Mouse (Mus musculus): ENCODE results near the gene Abcc8. TPM values are rescaled to one million over a fixed set of nuclear protein-coding genes. Genes with fewer than 3 reads are reported as not detected.

The Abcc8 gene
- polyA plus RNA-seq, 2 experiments, result 0.13 TPM

DNA sequence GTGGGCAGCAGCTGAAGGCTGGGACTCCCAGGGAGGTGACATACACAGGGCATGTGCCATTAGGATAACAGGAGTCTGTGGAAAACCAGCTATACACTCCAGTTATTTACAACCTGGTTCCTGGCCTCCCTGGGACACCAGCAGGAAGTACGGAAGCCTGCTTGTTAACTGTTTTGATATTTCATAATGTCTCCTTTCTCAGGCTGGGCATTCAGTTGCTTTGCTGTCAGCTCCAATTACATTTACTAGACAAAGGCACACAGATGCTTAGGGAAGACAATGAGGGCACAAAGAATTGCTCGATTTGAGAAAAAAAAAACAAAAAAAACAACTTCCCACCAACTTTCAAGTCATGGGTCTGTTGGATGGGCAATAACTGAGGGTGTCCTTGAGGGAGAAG, 36.6 kb upstream of the Abcc8 start:
- no peaks in the 10 kb centered on the region for H3K36me3 ChIP-seq (replicated peaks; ENCODE audit: control insufficient read depth, insufficient read depth, low read depth)
- H3K27ac ChIP-seq, result no peak overlapping the region
- H3K4me2 ChIP-seq (ENCODE audit: low read depth), result no peak overlapping the region
- no peaks in the 10 kb centered on the region for H3K9me3 ChIP-seq (ENCODE audit: control insufficient read depth, low read length)
- no peak for TF ChIP-seq EP300 (IDR thresholded peaks at IDR 0.05; ENCODE audit: low read depth)
- TF ChIP-seq CTCF (IDR thresholded peaks at IDR 0.05; ENCODE audit: low read depth), result no peak
- H3K4me3 ChIP-seq (ENCODE audit: insufficient read depth in 1 of 2, low read depth in 2 of 2, low read length in 2 of 2), result no peak overlapping the region
- no peaks in the 10 kb centered on the region for H3K4me1 ChIP-seq (replicated peaks; ENCODE audit: control insufficient read depth in 2 of 2, insufficient read depth in 2 of 2, low read length in 1 of 2)
- ATAC-seq (ENCODE audit: insufficient read depth) (no peak), DNase-seq (ENCODE audit: low read depth in 3 of 3, low spot score in 3 of 3) (no peak)
- H3K27me3 ChIP-seq (ENCODE audit: control insufficient read depth, insufficient read depth, low read length), result no peaks in the 10 kb centered on the region
- WGBS (ENCODE audit: insufficient replicate concordance), result 53% methylated on average over 2 of the region's 2 CpGs
- no peak overlapping the region for H3K9ac ChIP-seq (replicated peaks)

DNA sequence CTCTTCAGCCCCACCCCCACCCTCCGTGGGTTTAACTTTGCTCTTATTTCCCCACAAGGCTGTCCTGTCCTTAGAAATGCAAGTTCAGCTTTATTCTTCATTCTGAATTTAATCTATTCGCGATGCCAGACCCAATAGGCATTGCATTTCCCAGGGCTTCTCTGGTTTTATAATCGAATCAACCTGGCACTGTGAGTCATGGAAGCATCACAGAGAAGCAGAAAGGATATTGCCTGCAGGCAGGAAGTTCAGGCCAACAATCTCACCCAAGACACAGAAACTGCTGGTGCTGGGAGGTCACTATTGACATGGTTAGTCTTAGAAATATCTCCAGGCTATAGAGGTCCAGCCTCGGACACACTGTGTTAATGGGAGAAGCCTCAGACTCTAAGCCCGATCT, 30.4 kb upstream of the Abcc8 start:
- Histone ChIP-seq H3K27me3 (ENCODE audit: control insufficient read depth, insufficient read depth, low read length) (no peaks in the 10 kb centered on the region), H3K36me3 (replicated peaks; ENCODE audit: control insufficient read depth, insufficient read depth, low read depth) (no peaks in the 10 kb centered on the region), H3K4me1 (replicated peaks; ENCODE audit: control insufficient read depth in 2 of 2, insufficient read depth in 2 of 2, low read length in 1 of 2) (no peaks in the 10 kb centered on the region), H3K9ac (replicated peaks) (no peak overlapping the region), H3K4me2 (ENCODE audit: low read depth) (no peak overlapping the region), H3K4me3 (ENCODE audit: insufficient read depth in 1 of 2, low read depth in 2 of 2, low read length in 2 of 2) (no peak overlapping the region), H3K9me3 (ENCODE audit: control insufficient read depth, low read length) (no peaks in the 10 kb centered on the region), H3K27ac (no peak overlapping the region)
- 51% methylated on average over 6 of the region's 6 CpGs for WGBS (ENCODE audit: insufficient replicate concordance)
- ATAC-seq (ENCODE audit: insufficient read depth) (no peak), DNase-seq (ENCODE audit: low read depth in 3 of 3, low spot score in 3 of 3) (no peak)
- TF ChIP-seq EP300 (IDR thresholded peaks at IDR 0.05; ENCODE audit: low read depth), result no peak
- no peak for TF ChIP-seq CTCF (IDR thresholded peaks at IDR 0.05; ENCODE audit: low read depth)

DNA sequence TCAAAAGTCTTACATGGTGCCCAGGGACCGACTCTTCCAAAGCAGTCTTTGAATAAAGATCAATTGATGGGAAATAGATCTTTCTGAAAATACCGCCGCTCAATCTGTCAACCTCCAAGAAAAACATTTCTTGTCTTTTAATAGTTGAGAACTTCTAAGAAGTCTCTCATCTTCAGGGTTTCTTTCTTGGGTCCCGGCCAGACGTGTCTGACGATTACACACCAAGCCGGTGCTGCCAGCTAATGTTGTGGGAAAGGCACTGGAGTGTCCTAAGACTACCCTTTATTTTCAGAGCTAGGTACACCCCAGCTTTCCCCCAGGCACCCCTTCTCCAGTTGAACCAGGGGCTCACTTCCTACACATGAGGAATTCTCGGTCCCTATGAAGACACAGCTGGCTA, 28.3 kb upstream of the Abcc8 start:
- H3K4me2 ChIP-seq (ENCODE audit: low read depth), result no peak overlapping the region
- no peak overlapping the region for H3K4me3 ChIP-seq (ENCODE audit: insufficient read depth in 1 of 2, low read depth in 2 of 2, low read length in 2 of 2)
- H3K36me3 ChIP-seq (replicated peaks; ENCODE audit: control insufficient read depth, insufficient read depth, low read depth), result no peaks in the 10 kb centered on the region
- WGBS (ENCODE audit: insufficient replicate concordance), result 68% methylated on average over 8 of the region's 8 CpGs
- TF ChIP-seq EP300 (IDR thresholded peaks at IDR 0.05; ENCODE audit: low read depth) (no peak), CTCF (IDR thresholded peaks at IDR 0.05; ENCODE audit: low read depth) (no peak)
- H3K27ac ChIP-seq, result no peak overlapping the region
- no peaks in the 10 kb centered on the region for H3K4me1 ChIP-seq (replicated peaks; ENCODE audit: control insufficient read depth in 2 of 2, insufficient read depth in 2 of 2, low read length in 1 of 2)
- H3K27me3 ChIP-seq (ENCODE audit: control insufficient read depth, insufficient read depth, low read length), result no peaks in the 10 kb centered on the region
- DNase-seq (ENCODE audit: low read depth in 3 of 3, low spot score in 3 of 3) (no peak), ATAC-seq (ENCODE audit: insufficient read depth) (no peak)
- H3K9me3 ChIP-seq (ENCODE audit: control insufficient read depth, low read length), result no peaks in the 10 kb centered on the region
- no peak overlapping the region for H3K9ac ChIP-seq (replicated peaks)

DNA sequence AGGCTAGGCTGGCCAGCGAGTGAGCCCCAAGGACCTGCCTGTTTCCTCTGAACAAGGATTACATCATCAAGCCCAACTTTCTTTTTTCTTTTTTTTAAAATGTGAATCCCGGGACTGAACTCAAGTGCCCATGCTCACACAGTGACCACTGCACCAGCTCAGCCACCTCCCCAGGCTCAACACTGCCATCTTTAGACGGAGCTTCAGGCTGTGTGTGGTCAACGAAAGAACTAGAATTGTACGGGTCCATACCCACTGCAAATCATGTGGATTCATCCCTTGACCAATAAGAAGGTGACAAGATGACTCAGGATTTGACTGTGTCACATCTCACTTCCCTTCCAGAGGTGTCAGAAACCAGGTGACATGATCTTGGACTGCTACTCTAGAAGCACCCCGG, 24.9 kb upstream of the Abcc8 start:
- WGBS (ENCODE audit: insufficient replicate concordance), result 56% methylated on average over 6 of the region's 6 CpGs
- Histone ChIP-seq H3K9me3 (ENCODE audit: control insufficient read depth, low read length) (no peaks in the 10 kb centered on the region), H3K27ac (no peak overlapping the region), H3K36me3 (replicated peaks; ENCODE audit: control insufficient read depth, insufficient read depth, low read depth) (no peaks in the 10 kb centered on the region), H3K4me1 (replicated peaks; ENCODE audit: control insufficient read depth in 2 of 2, insufficient read depth in 2 of 2, low read length in 1 of 2) (no peaks in the 10 kb centered on the region), H3K9ac (replicated peaks) (no peak overlapping the region), H3K4me3 (ENCODE audit: insufficient read depth in 1 of 2, low read depth in 2 of 2, low read length in 2 of 2) (no peak overlapping the region), H3K4me2 (ENCODE audit: low read depth) (no peak overlapping the region), H3K27me3 (ENCODE audit: control insufficient read depth, insufficient read depth, low read length) (no peaks in the 10 kb centered on the region)
- no peak for TF ChIP-seq EP300 (IDR thresholded peaks at IDR 0.05; ENCODE audit: low read depth)
- no peak for TF ChIP-seq CTCF (IDR thresholded peaks at IDR 0.05; ENCODE audit: low read depth)
- ATAC-seq (ENCODE audit: insufficient read depth), result no peak
- no peak for DNase-seq (ENCODE audit: low read depth in 3 of 3, low spot score in 3 of 3)

- H3K27ac ChIP-seq, result no peak overlapping the region
- H3K9me3 ChIP-seq (ENCODE audit: control insufficient read depth, low read length), result no peaks in the 10 kb centered on the region
- H3K9ac ChIP-seq (replicated peaks), result no peak overlapping the region
- DNase-seq (ENCODE audit: low read depth in 3 of 3, low spot score in 3 of 3) (no peak), ATAC-seq (ENCODE audit: insufficient read depth) (no peak)
- WGBS (ENCODE audit: insufficient replicate concordance), result 45% methylated on average over 11 of the region's 11 CpGs
- H3K4me1 ChIP-seq (replicated peaks; ENCODE audit: control insufficient read depth in 2 of 2, insufficient read depth in 2 of 2, low read length in 1 of 2), result no peaks in the 10 kb centered on the region
- no peaks in the 10 kb centered on the region for H3K36me3 ChIP-seq (replicated peaks; ENCODE audit: control insufficient read depth, insufficient read depth, low read depth)
- no peaks in the 10 kb centered on the region for H3K27me3 ChIP-seq (ENCODE audit: control insufficient read depth, insufficient read depth, low read length)
- H3K4me2 ChIP-seq (ENCODE audit: low read depth), result no peak overlapping the region
- H3K4me3 ChIP-seq (ENCODE audit: insufficient read depth in 1 of 2, low read depth in 2 of 2, low read length in 2 of 2), result no peak overlapping the region
- TF ChIP-seq CTCF (IDR thresholded peaks at IDR 0.05; ENCODE audit: low read depth), result peak; percentile 48
- no peak for TF ChIP-seq EP300 (IDR thresholded peaks at IDR 0.05; ENCODE audit: low read depth)
Measured at GRCm38 (mm10) chr7:46204046-46204471, 24.2 kb upstream of the Abcc8 start.
